Mouse (Mus musculus): ENCODE measurements around the gene Dach1. TPM values are rescaled to one million over a fixed set of nuclear protein-coding genes. Genes with fewer than 3 reads are reported as not detected.

Gene Dach1
- polyA plus RNA-seq, 1 experiment: not detected

GRCm38 (mm10) chr14:98123032-98123431, 46.5 kb downstream of the Dach1 start:
- no peaks in the 10 kb centered on the region for H3K4me1 ChIP-seq (ENCODE audit: control insufficient read depth)
- no peak for TF ChIP-seq GATA1 (IDR thresholded peaks at IDR 0.05; ENCODE audit: low read length)
- no peak for TF ChIP-seq TAL1 (IDR thresholded peaks at IDR 0.05; ENCODE audit: low read length)
- H3K36me3 ChIP-seq (ENCODE audit: control insufficient read depth): no peaks in the 10 kb centered on the region
- no peaks in the 10 kb centered on the region for H3K9me3 ChIP-seq (ENCODE audit: control insufficient read depth, low read length)
- H3K4me3 ChIP-seq (replicated peaks): no peak overlapping the region
- H3K27me3 ChIP-seq (ENCODE audit: control insufficient read depth): no peaks in the 10 kb centered on the region

GRCm38 (mm10) chr14:98116627-98117026, 52.9 kb downstream of the Dach1 start:
- no peaks in the 10 kb centered on the region for H3K36me3 ChIP-seq (ENCODE audit: control insufficient read depth)
- TF ChIP-seq TAL1 (IDR thresholded peaks at IDR 0.05; ENCODE audit: low read length) (no peak), GATA1 (IDR thresholded peaks at IDR 0.05; ENCODE audit: low read length) (no peak)
- no peak overlapping the region for H3K4me3 ChIP-seq (replicated peaks)
- no peaks in the 10 kb centered on the region for H3K27me3 ChIP-seq (ENCODE audit: control insufficient read depth)
- no peaks in the 10 kb centered on the region for H3K4me1 ChIP-seq (ENCODE audit: control insufficient read depth)
- H3K9me3 ChIP-seq (ENCODE audit: control insufficient read depth, low read length): no peaks in the 10 kb centered on the region

GRCm38 (mm10) chr14:98113106-98113505, 56.5 kb downstream of the Dach1 start:
- no peaks in the 10 kb centered on the region for H3K36me3 ChIP-seq (ENCODE audit: control insufficient read depth)
- H3K4me1 ChIP-seq (ENCODE audit: control insufficient read depth): no peaks in the 10 kb centered on the region
- H3K27me3 ChIP-seq (ENCODE audit: control insufficient read depth): no peaks in the 10 kb centered on the region
- H3K9me3 ChIP-seq (ENCODE audit: control insufficient read depth, low read length): no peaks in the 10 kb centered on the region
- TF ChIP-seq GATA1 (IDR thresholded peaks at IDR 0.05; ENCODE audit: low read length) (no peak), TAL1 (IDR thresholded peaks at IDR 0.05; ENCODE audit: low read length) (no peak)
- no peak overlapping the region for H3K4me3 ChIP-seq (replicated peaks)

- Histone ChIP-seq H3K27me3 (ENCODE audit: control insufficient read depth) (no peaks in the 10 kb centered on the region), H3K9me3 (ENCODE audit: control insufficient read depth, low read length) (no peaks in the 10 kb centered on the region), H3K4me3 (replicated peaks) (no peak overlapping the region), H3K4me1 (ENCODE audit: control insufficient read depth) (no peaks in the 10 kb centered on the region), H3K36me3 (ENCODE audit: control insufficient read depth) (no peaks in the 10 kb centered on the region)
- TF ChIP-seq TAL1 (IDR thresholded peaks at IDR 0.05; ENCODE audit: low read length) (no peak), GATA1 (IDR thresholded peaks at IDR 0.05; ENCODE audit: low read length) (no peak)
Observed at GRCm38 (mm10) chr14:98109929-98110328, 59.6 kb downstream of the Dach1 start.

- Histone ChIP-seq H3K9me3 (ENCODE audit: control insufficient read depth, low read length) (no peaks in the 10 kb centered on the region), H3K4me1 (ENCODE audit: control insufficient read depth) (no peaks in the 10 kb centered on the region), H3K4me3 (replicated peaks) (no peak overlapping the region), H3K27me3 (ENCODE audit: control insufficient read depth) (no peaks in the 10 kb centered on the region), H3K36me3 (ENCODE audit: control insufficient read depth) (no peaks in the 10 kb centered on the region)
- TF ChIP-seq TAL1 (IDR thresholded peaks at IDR 0.05; ENCODE audit: low read length): no peak
- no peak for TF ChIP-seq GATA1 (IDR thresholded peaks at IDR 0.05; ENCODE audit: low read length)
Observed at GRCm38 (mm10) chr14:98108764-98109163, 60.8 kb downstream of the Dach1 start.

- H3K4me1 ChIP-seq (ENCODE audit: control insufficient read depth): no peaks in the 10 kb centered on the region
Observed at GRCm38 (mm10) chr14:98106208-98106607, 63.4 kb downstream of the Dach1 start.

GRCm38 (mm10) chr14:98104314-98104955, 65.1 kb downstream of the Dach1 start:
- TF ChIP-seq GATA1 (IDR thresholded peaks at IDR 0.05; ENCODE audit: low read length) (no peak), TAL1 (IDR thresholded peaks at IDR 0.05; ENCODE audit: low read length) (no peak)
- no peaks in the 10 kb centered on the region for H3K4me1 ChIP-seq (ENCODE audit: control insufficient read depth)
- no peaks in the 10 kb centered on the region for H3K36me3 ChIP-seq (ENCODE audit: control insufficient read depth)
- no peaks in the 10 kb centered on the region for H3K9me3 ChIP-seq (ENCODE audit: control insufficient read depth, low read length)
- no peaks in the 10 kb centered on the region for H3K27me3 ChIP-seq (ENCODE audit: control insufficient read depth)
- H3K4me3 ChIP-seq (replicated peaks): no peak overlapping the region

More at GRCm38 (mm10) chr14:98106208-98106607, 63.4 kb downstream of the Dach1 start:
- Histone ChIP-seq H3K4me3 (replicated peaks) (no peak overlapping the region), H3K27me3 (ENCODE audit: control insufficient read depth) (no peaks in the 10 kb centered on the region), H3K9me3 (ENCODE audit: control insufficient read depth, low read length) (no peaks in the 10 kb centered on the region), H3K36me3 (ENCODE audit: control insufficient read depth) (no peaks in the 10 kb centered on the region)
- TF ChIP-seq GATA1 (IDR thresholded peaks at IDR 0.05; ENCODE audit: low read length) (no peak), TAL1 (IDR thresholded peaks at IDR 0.05; ENCODE audit: low read length) (no peak)

- H3K36me3 ChIP-seq (ENCODE audit: control insufficient read depth): no peaks in the 10 kb centered on the region
- peaks cover 3% of the 10 kb centered on the region; the same call in 1 of the 2 replicates for H3K9me3 ChIP-seq (ENCODE audit: control insufficient read depth, low read length)
- TF ChIP-seq TAL1 (IDR thresholded peaks at IDR 0.05; ENCODE audit: low read length) (no peak), GATA1 (IDR thresholded peaks at IDR 0.05; ENCODE audit: low read length) (no peak)
- H3K4me1 ChIP-seq (ENCODE audit: control insufficient read depth): no peaks in the 10 kb centered on the region
- H3K4me3 ChIP-seq (replicated peaks): no peak overlapping the region
- no peaks in the 10 kb centered on the region for H3K27me3 ChIP-seq (ENCODE audit: control insufficient read depth)
Observed at GRCm38 (mm10) chr14:98095229-98095628, 74.3 kb downstream of the Dach1 start.

- no peak for TF ChIP-seq GATA1 (IDR thresholded peaks at IDR 0.05; ENCODE audit: low read length)
- TF ChIP-seq TAL1 (IDR thresholded peaks at IDR 0.05; ENCODE audit: low read length): no peak
Observed at GRCm38 (mm10) chr14:98089246-98089645, 80.3 kb downstream of the Dach1 start.

GRCm38 (mm10) chr14:98087355-98087754, 82.2 kb downstream of the Dach1 start:
- TF ChIP-seq TAL1 (IDR thresholded peaks at IDR 0.05; ENCODE audit: low read length) (no peak), GATA1 (IDR thresholded peaks at IDR 0.05; ENCODE audit: low read length) (no peak)
- Histone ChIP-seq H3K4me3 (replicated peaks) (no peak overlapping the region), H3K27me3 (ENCODE audit: control insufficient read depth) (no peaks in the 10 kb centered on the region), H3K36me3 (ENCODE audit: control insufficient read depth) (no peaks in the 10 kb centered on the region), H3K4me1 (ENCODE audit: control insufficient read depth) (no peaks in the 10 kb centered on the region), H3K9me3 (ENCODE audit: control insufficient read depth, low read length) (no peaks in the 10 kb centered on the region)

More at GRCm38 (mm10) chr14:98089246-98089645, 80.3 kb downstream of the Dach1 start:
- Histone ChIP-seq H3K36me3 (ENCODE audit: control insufficient read depth) (no peaks in the 10 kb centered on the region), H3K9me3 (ENCODE audit: control insufficient read depth, low read length) (peaks cover 3% of the 10 kb centered on the region; the same call in 1 of the 2 replicates), H3K27me3 (ENCODE audit: control insufficient read depth) (no peaks in the 10 kb centered on the region), H3K4me3 (replicated peaks) (no peak overlapping the region), H3K4me1 (ENCODE audit: control insufficient read depth) (no peaks in the 10 kb centered on the region)

All from erythroblast, embryonic 14.5 days (primary cell).